ENCODE assay signal across 11 mouse cellular contexts in the genomic region with DNA sequence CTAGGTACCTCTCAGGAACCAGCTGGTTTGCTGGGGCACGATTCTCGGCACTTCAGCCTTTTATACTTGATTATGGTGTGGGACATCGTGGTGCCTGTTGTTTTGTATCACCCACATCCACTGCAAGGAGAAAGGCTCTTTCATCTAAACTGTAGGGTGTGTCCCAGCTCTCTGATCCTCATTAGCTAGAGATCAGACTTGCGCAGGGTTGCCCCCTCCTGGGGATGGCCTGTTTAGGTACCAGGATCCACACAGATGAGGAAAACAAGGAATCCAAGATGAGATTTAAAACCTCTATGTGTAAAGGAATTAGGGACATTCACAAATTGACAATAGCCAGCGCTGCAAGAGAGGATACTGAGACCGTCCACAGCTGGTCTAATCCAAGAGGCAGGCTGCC. TPM values are rescaled to one million over a fixed set of nuclear protein-coding genes. Genes with fewer than 3 reads are reported as not detected.
DNase-seq lines count a peak whose midpoint lies in the region; ATAC-seq and TF ChIP-seq lines count a peak whose summit lies in the region.
"Had no signal": no experiment of that assay in that cellular context is flagged by ENCODE, and none has a peak within 500 bp of the region (broad histone marks: within the 10 kb centered on the region; RNA-seq: fewer than 3 reads in every experiment).

No protein-coding gene starts in this region.

- intact Hi-C loops in heart, postnatal 10 days (cut with DNase I), result loop anchor here (2.0 kb wide), 1 partner anchor 33 kb away; no protein-coding TSS in a partner anchor

- H3K9ac ChIP-seq in embryonic facial prominence, embryonic 14.5 days (ENCODE audit: low read depth, low read length), result no peak overlapping the region
- no peak overlapping the region for H3K9ac ChIP-seq in kidney, postnatal 0 days (ENCODE audit: low read depth, low read length)
- H3K9ac ChIP-seq: liver, embryonic 14.5 days had no signal

- H3K36me3 ChIP-seq in embryonic facial prominence, embryonic 14.5 days (ENCODE audit: control insufficient read depth, insufficient read depth, low read length), result no peaks in the 10 kb centered on the region
- no peaks in the 10 kb centered on the region for H3K36me3 ChIP-seq in embryonic facial prominence, embryonic 10.5 days (replicated peaks)
- no peaks in the 10 kb centered on the region for H3K36me3 ChIP-seq in kidney, postnatal 0 days (ENCODE audit: insufficient read depth, low read length)
- H3K36me3 ChIP-seq in kidney, adult 2 months (ENCODE audit: control insufficient read depth, insufficient read depth, low read length), result no peaks in the 10 kb centered on the region

- WGBS in embryonic facial prominence, embryonic 14.5 days, result 58% methylated on average over 6 of the region's 6 CpGs
- WGBS in embryonic facial prominence, embryonic 10.5 days, result 52% methylated on average over 6 of the region's 6 CpGs
- WGBS in kidney, postnatal 0 days, result 49% methylated on average over 6 of the region's 6 CpGs
- WGBS in kidney, adult 2 months, result 51% methylated on average over 6 of the region's 6 CpGs

- TF ChIP-seq POLR2A in kidney, adult 2 months (IDR thresholded peaks at IDR 0.05; ENCODE audit: low read depth, low read length), result no peak

- peak; percentile 24 for DNase-seq in embryonic facial prominence, embryonic 14.5 days (ENCODE audit: low spot score)
- no peak for DNase-seq in embryonic facial prominence, embryonic 10.5 days (ENCODE audit: low spot score)
- peak; percentile 63 for DNase-seq in kidney, postnatal 0 days (ENCODE audit: low spot score)
- DNase-seq in kidney, adult 2 months, result no peak
- DNase-seq in 3T3-L1 (ENCODE audit: low read depth, low spot score), result peak; percentile 51
- peak; percentile 25 to 26 for DNase-seq in heart, postnatal 10 days
- no peak for DNase-seq in thymus, postnatal 0 days (ENCODE audit: low spot score)
- no peak for DNase-seq in left cerebral cortex, adult 18-20 months (ENCODE audit: low spot score in 2 of 2)
- DNase-seq: B cell, adult 2 months; right cerebral cortex, postnatal 14 days had no signal

- H3K4me3 ChIP-seq in embryonic facial prominence, embryonic 14.5 days (ENCODE audit: low read depth, low read length), result no peak overlapping the region
- H3K4me3 ChIP-seq in embryonic facial prominence, embryonic 10.5 days, result no peak overlapping the region
- H3K4me3 ChIP-seq in kidney, postnatal 0 days (replicated peaks; ENCODE audit: low read depth, low read length), result no peak overlapping the region
- no peak overlapping the region for H3K4me3 ChIP-seq in kidney, adult 2 months (ENCODE audit: insufficient read depth, low read depth, low read length)

- no peak for ATAC-seq in embryonic facial prominence, embryonic 14.5 days (ENCODE audit: low read depth)
- ATAC-seq in kidney, postnatal 0 days (replicated peaks; ENCODE audit: low FRiP score, low read depth), result no peak

- no peaks in the 10 kb centered on the region for H3K27me3 ChIP-seq in embryonic facial prominence, embryonic 14.5 days (replicated peaks; ENCODE audit: control insufficient read depth, insufficient read depth, low read length)
- no peaks in the 10 kb centered on the region for H3K27me3 ChIP-seq in embryonic facial prominence, embryonic 10.5 days (replicated peaks; ENCODE audit: low read depth, poor library complexity, severe bottlenecking)
- no peaks in the 10 kb centered on the region for H3K27me3 ChIP-seq in kidney, postnatal 0 days (ENCODE audit: insufficient read depth, low read length)
- H3K27me3 ChIP-seq in kidney, adult 2 months (replicated peaks; ENCODE audit: control insufficient read depth, insufficient read depth, low read length), result no peaks in the 10 kb centered on the region

- peak overlapping the region; percentile 18; the same call in 1 of the 2 replicates for H3K4me2 ChIP-seq in embryonic facial prominence, embryonic 14.5 days (ENCODE audit: low read depth, low read length)
- peak overlapping the region; percentile 32 for H3K4me2 ChIP-seq in kidney, postnatal 0 days (ENCODE audit: low read length)

- no peaks in the 10 kb centered on the region for H3K4me1 ChIP-seq in embryonic facial prominence, embryonic 14.5 days (ENCODE audit: control insufficient read depth, insufficient read depth, low read length)
- H3K4me1 ChIP-seq in embryonic facial prominence, embryonic 10.5 days, result no peaks in the 10 kb centered on the region
- H3K4me1 ChIP-seq in kidney, postnatal 0 days (replicated peaks; ENCODE audit: insufficient read depth, low read length), result 0 out of 2 replicates have a peak, but pooled peaks cover 3% of the 10 kb centered on the region
- no peaks in the 10 kb centered on the region for H3K4me1 ChIP-seq in kidney, adult 2 months (ENCODE audit: control insufficient read depth, insufficient read depth, low read length)

- no peaks in the 10 kb centered on the region for H3K9me3 ChIP-seq in embryonic facial prominence, embryonic 14.5 days (ENCODE audit: control insufficient read depth, low read length)
- H3K9me3 ChIP-seq in embryonic facial prominence, embryonic 10.5 days, result no peaks in the 10 kb centered on the region
- H3K9me3 ChIP-seq in kidney, postnatal 0 days (replicated peaks; ENCODE audit: low read length), result no peaks in the 10 kb centered on the region

- TF ChIP-seq CTCF in kidney, postnatal 0 days (IDR thresholded peaks at IDR 0.05; ENCODE audit: low read depth), result peak; percentile 64
- no peak for TF ChIP-seq CTCF in kidney, adult 2 months (conservative IDR thresholded peaks at IDR 0.05; ENCODE audit: insufficient read depth, insufficient read length, low read depth, low read length)

- H3K27ac ChIP-seq in embryonic facial prominence, embryonic 14.5 days (replicated peaks; ENCODE audit: low read depth, low read length), result no peak overlapping the region
- no peak overlapping the region for H3K27ac ChIP-seq in embryonic facial prominence, embryonic 10.5 days (replicated peaks)
- H3K27ac ChIP-seq in kidney, postnatal 0 days, result no peak overlapping the region
- no peak overlapping the region for H3K27ac ChIP-seq in kidney, adult 2 months (ENCODE audit: insufficient read depth, low read depth, low read length)
- H3K27ac ChIP-seq: liver, embryonic 14.5 days had no signal

RNA-seq across cellular contexts. Expression of a gene that starts 14.6 kb away (rescaled TPM):
- polyA plus RNA-seq in embryonic facial prominence, embryonic 14.5 days (2014; fragmentation: Nextera tagmentation; extraction: Ambion mirVana), result 18.6 and 20.3 TPM in 2 replicates
- polyA plus RNA-seq in embryonic facial prominence, embryonic 10.5 days (2016; fragmentation: Nextera tagmentation; extraction: Ambion mirVana), result 4.0 and 4.4 TPM in 2 replicates
- polyA plus RNA-seq in kidney, postnatal 0 days (2015; fragmentation: Nextera tagmentation; extraction: Ambion mirVana), result 4.3 and 4.8 TPM in 2 replicates
- polyA plus RNA-seq in kidney, adult 2 months (2012; rRNA removed), result 0.30 and 0.33 TPM in 2 replicates
- total RNA-seq in heart, postnatal 10 days (2021), result 10 to 100 TPM; 13.0 to 13.5 TPM
- 0.42 and 0.69 TPM in 2 replicates for polyA plus RNA-seq in thymus, postnatal 0 days (2015; fragmentation: Nextera tagmentation; extraction: Ambion mirVana)
- total RNA-seq in left cerebral cortex, adult 18-20 months (2021), result under 1 TPM; 0.45 to 0.91 TPM

RNA-seq across cellular contexts. Expression of a gene that starts 42.1 kb away (rescaled TPM):
- polyA plus RNA-seq in embryonic facial prominence, embryonic 14.5 days (2014; fragmentation: Nextera tagmentation; extraction: Ambion mirVana), result 13.1 and 15.4 TPM in 2 replicates
- polyA plus RNA-seq in embryonic facial prominence, embryonic 10.5 days (2016; fragmentation: Nextera tagmentation; extraction: Ambion mirVana), result 9.5 and 11.2 TPM in 2 replicates
- polyA plus RNA-seq in kidney, postnatal 0 days (2015; fragmentation: Nextera tagmentation; extraction: Ambion mirVana), result 17.7 and 20.4 TPM in 2 replicates
- polyA plus RNA-seq in kidney, adult 2 months (2012; rRNA removed), result 36.7 and 37.2 TPM in 2 replicates
- total RNA-seq in heart, postnatal 10 days (2021), result 1 to 10 TPM; 7.6 to 7.7 TPM
- polyA plus RNA-seq in thymus, postnatal 0 days (2015; fragmentation: Nextera tagmentation; extraction: Ambion mirVana), result 12.1 and 14.1 TPM in 2 replicates
- total RNA-seq in left cerebral cortex, adult 18-20 months (2021), result 10 to 100 TPM; 17.8 to 19.8 TPM

Comparison
In these comparisons a context has a peak if more than half of its experiments do, and no peak if none do; other contexts are left out.
1. DNase-seq: peak in embryonic facial prominence, embryonic 14.5 days (single experiment), kidney, postnatal 0 days (single experiment), 3T3-L1 (single experiment) and heart, postnatal 10 days (2 of 2); none in embryonic facial prominence, embryonic 10.5 days (single experiment), kidney, adult 2 months (single experiment), thymus, postnatal 0 days (single experiment) and left cerebral cortex, adult 18-20 months (0 of 2).